Mouse (Mus musculus): ENCODE data around the gene Ggt5.

Gene Ggt5

DNA sequence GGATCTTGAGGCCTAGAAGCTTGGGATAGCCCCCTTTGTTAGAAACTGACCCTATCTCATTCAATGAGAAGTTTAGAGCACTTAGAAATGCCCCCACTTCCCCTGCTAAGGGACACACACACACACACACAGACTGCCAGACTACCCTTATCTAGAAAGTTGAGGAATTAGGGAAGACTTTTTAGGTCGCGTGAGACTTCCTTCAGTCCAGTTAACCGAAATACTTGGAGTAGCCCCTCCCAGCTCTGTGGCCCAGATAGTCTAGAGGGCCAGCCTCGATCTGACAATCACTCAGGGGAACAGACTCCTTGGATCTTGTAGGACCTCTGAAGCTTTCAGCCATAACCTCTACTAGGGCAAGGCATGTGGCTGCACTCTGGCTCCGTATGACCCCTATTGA lies 21.1 kb upstream of the Ggt5 start:
- DNase-seq (ENCODE audit: low spot score in 2 of 2) = no peak

DNA sequence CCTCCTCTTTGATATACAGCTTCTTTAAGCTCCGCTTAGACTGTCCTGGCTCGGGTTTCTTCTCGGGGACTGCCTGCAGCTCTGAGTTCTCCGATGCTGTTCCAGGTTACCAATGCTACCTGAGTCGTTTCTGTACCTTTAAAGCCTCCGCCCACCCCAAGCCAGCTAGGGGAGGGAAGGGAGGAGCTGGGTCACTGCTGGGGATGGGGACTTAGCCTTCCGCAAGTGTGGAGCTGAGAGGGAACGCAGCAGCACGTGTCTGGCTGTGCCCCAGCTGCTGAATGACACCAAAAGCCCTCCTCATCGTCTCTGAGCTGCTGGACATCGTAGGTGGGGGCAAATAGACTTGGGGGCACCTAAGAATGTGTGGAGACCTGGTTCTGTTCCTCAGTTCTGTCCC lies 20.7 kb upstream of the Ggt5 start:
- DNase-seq (ENCODE audit: low spot score in 2 of 2) = no peak

DNA sequence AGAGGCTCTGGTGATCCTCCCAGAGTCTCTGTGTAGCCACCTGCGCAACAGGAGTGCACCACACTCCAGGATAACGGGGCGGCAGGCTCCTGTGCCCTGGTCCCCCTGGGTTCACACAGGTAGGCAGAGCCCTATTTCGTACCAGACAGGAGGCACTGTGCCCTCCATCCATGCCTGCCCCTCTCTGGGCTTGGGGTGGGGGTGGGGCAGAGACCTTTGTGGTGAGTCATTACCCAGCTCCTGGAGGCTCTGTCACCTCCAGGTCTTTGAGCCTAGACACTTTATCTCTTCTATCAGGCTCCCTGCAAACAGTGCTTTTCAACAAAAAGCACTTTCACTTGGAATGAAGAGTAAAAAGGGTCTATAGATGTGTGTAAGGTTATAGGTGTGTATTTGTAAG lies 20.3 kb upstream of the Ggt5 start:
- no peak for DNase-seq (ENCODE audit: low spot score in 2 of 2)

DNA sequence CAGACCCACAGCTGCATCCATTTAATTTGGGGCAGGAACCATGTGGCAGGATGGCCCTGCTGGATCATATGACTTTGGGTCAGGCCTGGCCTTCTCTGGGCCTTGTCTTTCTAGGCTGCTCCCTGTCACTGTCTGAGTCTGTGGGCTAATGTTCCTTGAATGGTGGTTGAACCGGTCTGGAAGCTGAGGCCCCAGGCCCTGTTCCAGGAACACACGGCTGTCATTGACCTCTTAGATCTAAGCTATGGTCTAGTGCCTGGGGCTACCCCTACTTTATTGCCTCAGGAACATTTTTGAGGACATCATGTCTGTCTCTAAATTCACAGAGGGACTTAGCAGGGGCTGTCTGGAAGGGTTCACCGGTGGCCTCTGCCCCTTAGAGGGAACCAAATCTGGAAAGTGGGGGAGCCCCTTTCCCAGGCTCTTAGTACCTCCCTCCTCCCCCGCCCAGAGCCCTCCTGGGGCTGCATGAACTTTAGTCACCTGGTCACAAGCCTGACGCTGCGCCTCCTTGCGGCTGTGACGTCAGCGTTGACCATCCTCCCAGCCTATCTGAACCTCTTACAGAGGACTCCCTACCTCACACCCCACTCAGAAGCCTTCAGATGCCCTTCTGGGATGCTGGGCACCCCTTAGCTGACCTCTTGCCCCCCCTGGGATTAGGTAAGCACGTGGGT lies 18.0 kb upstream of the Ggt5 start:
- no peak for DNase-seq (ENCODE audit: low spot score in 2 of 2)

DNA sequence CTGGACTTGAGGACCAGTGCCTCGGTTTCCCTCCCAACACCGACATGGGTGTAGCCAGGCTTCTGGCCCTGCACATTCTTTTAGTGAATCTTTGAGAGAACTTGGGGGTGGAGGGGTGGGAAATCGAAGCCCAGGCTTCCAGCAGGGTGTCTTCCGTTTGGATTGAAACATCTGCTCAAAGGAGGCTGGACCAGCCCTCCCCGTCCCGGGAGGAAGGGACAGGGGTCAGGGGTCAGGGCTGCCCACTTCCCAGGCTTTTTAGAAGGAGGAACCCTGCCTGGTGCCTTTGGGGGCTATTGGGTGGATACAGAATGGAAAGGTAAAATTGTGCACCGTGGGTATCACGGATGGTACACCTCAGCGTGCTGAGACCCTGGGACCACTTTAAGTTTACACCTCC lies 17.2 kb upstream of the Ggt5 start:
- no peak for DNase-seq (ENCODE audit: low spot score in 2 of 2)

DNA sequence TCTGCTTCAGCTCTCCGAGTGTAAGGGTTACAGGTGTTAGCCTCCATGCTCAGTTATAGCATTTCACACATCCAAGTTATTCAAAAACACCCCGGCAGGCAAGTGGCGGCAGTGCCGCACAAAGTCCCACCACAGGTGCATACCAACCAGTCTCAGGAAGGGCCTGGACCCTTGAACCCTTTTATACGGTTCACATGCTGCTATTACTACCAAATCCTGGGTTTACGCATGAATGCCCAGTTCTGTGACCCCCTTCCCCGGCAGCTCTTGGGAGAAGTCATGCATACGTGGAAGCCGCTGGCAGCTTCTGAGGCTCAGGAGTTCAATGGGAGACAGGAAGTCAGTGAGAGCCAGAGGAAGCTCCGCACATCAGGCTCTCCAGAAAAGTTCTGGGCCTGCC lies 16.0 kb upstream of the Ggt5 start:
- no peak for DNase-seq (ENCODE audit: low spot score in 2 of 2)

GRCm38 (mm10) chr10:75573965-75574364 lies 15.2 kb upstream of the Ggt5 start:
- no peak for DNase-seq (ENCODE audit: low spot score in 2 of 2)

- no peak for DNase-seq (ENCODE audit: low spot score in 2 of 2)
Measured at GRCm38 (mm10) chr10:75579129-75579528, 10.0 kb upstream of the Ggt5 start.

- peak; percentile 80 to 87 for DNase-seq (ENCODE audit: low spot score in 2 of 2)
Measured at GRCm38 (mm10) chr10:75585876-75586552, 3.1 kb upstream of the Ggt5 start.

DNA sequence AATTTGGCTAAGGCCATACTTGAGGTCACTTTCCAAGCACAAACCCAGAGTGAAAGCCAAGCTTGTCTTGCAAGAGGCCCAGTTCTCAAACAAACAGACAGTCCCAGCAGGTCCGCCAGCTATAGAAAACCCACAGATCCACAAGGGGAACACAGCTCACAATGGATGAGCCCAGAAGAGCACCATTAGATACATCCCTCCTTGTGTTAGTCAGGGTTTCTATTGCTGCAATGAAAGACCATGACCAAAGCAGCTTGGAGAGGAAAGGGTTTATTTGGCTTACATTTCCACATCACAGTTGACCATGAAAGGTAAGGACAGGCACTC lies 2.6 kb upstream of the Ggt5 start:
- DNase-seq (ENCODE audit: low spot score in 2 of 2) = no peak

DNA sequence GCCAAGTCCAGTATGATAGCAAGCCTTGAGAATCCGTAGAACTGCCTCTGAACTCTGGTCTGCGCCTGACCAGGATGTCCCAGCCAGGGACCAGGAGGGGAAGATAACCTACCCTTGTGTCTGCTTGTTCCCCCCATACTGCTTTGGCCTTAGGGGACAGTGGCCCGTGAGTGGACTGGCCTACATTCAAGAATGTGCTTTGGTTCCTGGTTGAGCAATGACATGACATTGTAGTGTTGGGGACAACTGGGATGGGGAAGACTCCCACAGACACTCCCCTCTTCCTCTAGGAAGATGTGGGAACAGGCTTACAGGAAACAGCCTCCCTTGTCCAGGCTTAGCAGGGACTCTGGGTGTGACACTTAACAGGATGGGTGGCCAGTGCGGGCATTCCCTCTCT lies 1.4 kb upstream of the Ggt5 start:
- no peak for DNase-seq (ENCODE audit: low spot score in 2 of 2)

GRCm38 (mm10) chr10:75588336-75588735 lies 804 bp upstream of the Ggt5 start:
- DNase-seq (ENCODE audit: low spot score in 2 of 2) = no peak

GRCm38 (mm10) chr10:75589651-75590050 lies 511 bp downstream of the Ggt5 start:
- peak; percentile 17 to 29 for DNase-seq (ENCODE audit: low spot score in 2 of 2)

DNA sequence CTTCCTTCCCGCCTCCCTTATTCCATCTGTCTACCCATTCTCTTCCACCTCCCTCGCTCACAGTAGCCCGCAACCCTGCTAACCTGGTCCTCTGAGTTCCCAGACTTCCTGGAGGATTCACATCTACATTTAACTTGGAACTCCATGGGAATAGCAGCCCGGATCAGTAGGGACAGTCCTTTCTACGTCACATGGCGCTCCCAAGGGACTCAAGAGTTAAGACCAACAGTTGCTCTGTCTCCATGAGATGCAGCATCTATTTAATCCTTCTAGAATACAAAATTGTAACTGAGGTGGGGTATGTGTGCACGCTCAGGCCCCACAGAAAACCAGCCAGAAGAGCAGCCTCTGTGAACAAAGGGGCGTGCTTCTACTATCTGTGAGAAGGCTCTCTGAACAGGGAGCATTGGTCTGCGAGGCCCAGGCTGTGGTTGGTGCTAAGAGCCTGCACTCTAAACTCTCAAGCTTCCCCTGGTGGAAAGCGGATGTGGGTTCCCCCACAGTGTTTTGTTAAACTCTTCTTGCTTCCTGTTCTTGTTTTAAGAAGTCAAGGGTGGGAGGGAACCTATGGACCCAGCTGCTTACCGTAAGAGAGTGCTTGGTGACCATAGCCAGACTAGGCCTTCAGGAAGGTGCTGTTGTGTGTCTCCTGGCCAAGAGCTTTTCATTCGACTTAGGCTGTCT lies 2.2 kb downstream of the Ggt5 start:
- DNase-seq (ENCODE audit: low spot score in 2 of 2) = peak; percentile 95 to 96

DNA sequence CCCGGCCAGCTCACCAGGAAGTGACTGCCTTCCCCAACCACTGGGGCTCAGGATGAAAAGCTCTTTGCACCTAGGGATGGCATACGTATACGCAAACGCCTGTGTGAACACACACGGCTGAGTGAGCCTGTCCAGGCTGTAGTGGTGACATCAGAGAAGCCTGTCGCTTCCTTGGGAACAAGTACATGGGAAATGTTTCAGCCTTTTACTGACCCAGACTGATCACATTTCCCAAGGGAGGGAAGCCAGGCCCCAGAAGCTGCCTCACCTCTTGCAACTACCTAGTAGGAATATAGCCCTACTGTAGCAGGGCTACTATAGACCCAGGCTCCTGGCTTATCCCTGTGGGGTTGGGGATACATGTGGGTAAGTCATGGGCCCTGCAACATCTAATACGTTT lies 3.4 kb downstream of the Ggt5 start:
- DNase-seq (ENCODE audit: low spot score in 2 of 2) = no peak

GRCm38 (mm10) chr10:75595981-75596380 lies 6.8 kb downstream of the Ggt5 start:
- no peak for DNase-seq (ENCODE audit: low spot score in 2 of 2)

DNA sequence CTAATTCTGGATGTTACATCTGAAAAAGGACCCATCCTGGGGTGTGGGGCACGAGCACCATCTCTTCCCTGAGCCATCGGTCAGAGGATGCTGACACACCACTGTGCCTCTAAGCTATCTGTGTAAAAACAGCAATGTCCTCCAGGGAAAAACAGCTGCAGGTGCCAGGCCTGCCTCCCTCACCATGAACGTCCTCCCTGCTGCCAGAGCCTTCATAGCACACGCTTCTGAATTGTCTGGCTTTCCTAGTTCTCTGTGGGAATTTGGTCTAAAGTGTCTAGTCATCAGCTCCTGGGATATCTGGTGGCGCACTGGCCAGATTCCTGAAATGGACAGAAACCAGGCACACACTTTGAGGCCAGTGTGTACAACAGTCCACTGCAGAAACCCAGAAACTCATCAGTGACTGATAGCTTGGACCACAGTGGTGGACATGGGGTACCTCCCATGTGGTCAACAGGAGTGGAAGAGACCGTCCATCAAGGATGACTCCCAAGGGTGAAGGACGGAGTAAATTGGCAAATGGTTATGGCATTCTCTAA lies 11.1 kb downstream of the Ggt5 start:
- DNase-seq (ENCODE audit: low spot score in 2 of 2) = no peak

- DNase-seq (ENCODE audit: low spot score in 2 of 2) = no peak
Measured at GRCm38 (mm10) chr10:75605162-75605846, 16.2 kb downstream of the Ggt5 start.

DNA sequence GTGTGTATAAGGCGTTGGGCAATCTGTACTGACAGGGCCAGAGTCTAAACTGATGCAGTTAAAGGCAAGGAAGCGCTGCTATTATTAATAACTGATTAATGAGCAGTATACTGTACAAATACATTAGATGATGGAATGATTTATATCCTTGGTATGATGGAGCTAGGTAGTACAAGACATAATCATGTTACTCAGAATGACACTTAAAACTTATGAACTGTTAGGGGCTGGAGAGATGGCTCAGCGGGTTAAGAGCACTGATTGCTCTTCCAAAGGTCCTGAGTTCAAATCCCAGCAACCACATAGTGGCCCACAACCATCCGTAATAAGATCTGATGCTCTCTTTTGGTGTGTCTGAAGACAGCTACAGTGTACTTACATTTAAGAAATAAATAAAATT lies 18.1 kb downstream of the Ggt5 start:
- no peak for DNase-seq (ENCODE audit: low spot score in 2 of 2)

DNA sequence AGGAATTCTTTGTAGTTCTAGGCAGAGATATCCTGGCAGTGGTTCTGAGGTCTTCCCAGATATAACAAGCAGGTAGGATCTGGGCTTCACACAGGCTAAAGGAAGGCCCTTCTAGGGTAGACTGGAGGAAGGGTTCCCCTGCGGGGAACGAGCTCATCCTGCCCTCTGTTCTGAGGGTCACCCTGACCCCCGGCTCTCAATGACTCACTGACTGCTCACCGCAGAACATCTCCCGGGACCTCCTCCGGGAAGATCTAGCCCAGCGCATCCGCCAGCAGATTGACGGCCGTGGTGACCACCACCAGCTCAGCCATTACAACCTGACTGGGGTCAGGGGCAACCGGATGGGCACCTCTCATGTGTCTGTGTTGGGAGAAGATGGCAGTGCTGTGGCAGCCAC lies 19.8 kb downstream of the Ggt5 start:
- DNase-seq (ENCODE audit: low spot score in 2 of 2) = no peak

- no peak for DNase-seq (ENCODE audit: low spot score in 2 of 2)
Measured at GRCm38 (mm10) chr10:75610486-75610885, 21.3 kb downstream of the Ggt5 start.

- DNase-seq (ENCODE audit: low spot score in 2 of 2) = no peak
Measured at GRCm38 (mm10) chr10:75616044-75616443, 26.9 kb downstream of the Ggt5 start.

Measured in spleen, postnatal 36 days (tissue).